Mouse (Mus musculus): ENCODE results near the gene Zfp219.
A peak's percentile ranks its signal among the peaks of the same experiment; 100 is the strongest.
"Not testable (repeated sequence)": the region's sequence is repeated elsewhere in the genome, so short reads cannot be mapped to it uniquely, and the experiment has no call there.

Zfp219 gene

DNA sequence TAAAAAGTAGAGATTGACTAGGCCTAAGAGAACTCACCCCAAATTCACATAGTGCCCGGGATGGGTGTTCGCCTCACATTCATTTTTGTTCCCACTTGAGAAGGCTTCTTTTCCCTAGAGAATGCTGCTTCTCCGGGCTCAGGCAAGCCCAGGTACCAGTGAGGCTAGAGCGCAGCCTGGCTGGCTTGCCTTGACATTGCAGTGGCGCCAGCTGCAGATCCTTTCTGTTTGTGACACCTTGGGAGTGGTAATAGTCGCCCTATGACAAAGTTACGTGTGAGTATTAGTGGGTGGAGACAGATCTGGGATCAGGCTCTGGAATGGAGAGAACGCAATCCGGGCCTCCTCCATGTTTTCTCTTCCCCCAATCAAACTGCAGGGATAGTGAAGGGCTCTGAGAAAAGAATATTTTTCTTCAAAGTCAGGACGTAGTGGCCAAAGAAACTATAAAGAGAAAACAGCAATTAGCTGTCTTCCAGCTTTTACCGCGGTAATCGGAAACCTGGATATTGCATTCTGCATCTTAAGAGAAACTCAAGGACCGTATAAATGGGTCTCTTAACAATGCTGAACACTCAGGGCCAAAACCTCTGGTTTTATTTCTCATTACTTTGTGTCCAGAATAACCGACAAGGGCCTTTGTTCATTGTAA, at the start of gene Zfp219:
Zfp219 (minus strand) TSS at position 248 of the 652 bp plus-strand sequence.
- peak; percentile 64 for DNase-seq (ENCODE audit: low spot score)

- DNase-seq (ENCODE audit: low spot score): no peak
Observed at GRCm38 (mm10) chr14:52066135-52066534, 45.6 kb upstream of the Zfp219 start.

- DNase-seq (ENCODE audit: low spot score): no peak
Observed at GRCm38 (mm10) chr14:52061798-52062197, 41.3 kb upstream of the Zfp219 start.

DNA sequence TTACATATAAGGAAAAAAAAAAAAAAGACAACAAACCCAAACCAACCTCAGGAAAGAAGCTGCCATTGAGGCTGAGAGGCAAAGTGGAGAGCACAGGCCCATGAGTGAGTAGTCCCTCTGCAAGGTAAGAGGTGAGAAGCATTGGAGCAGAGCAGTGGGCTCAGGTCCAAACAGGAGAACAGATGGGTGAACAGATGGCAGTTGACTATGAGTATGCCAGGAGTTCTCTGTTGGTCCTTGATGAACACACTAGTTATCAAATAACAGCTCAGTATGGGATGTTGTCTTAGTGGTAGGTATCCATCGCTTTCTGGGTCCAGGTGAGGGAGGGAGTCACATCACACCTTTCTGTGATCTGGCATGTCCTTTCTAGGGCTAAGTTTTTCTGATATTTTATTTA, 40.3 kb upstream of the Zfp219 start:
- no peak for DNase-seq (ENCODE audit: low spot score)

DNA sequence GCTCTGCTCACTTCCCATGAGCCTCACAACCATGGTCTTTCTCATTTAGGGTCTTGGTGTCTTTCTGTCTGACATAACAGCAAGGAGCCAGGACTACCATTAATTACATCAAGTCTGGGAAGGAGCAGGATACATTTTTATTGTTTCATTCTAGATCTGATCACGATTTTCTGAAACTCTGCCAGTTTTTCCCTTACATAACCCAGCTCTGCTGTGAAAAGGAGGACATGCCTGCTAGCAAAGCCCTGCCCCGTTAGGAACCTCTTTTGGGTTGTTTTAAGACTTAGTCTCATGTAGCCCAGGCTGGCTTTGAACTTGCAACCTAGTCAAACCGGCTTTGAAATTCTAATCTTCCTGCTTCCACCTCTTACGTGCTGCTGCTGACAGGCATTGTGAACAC, 39.4 kb upstream of the Zfp219 start:
- DNase-seq (ENCODE audit: low spot score): no peak

GRCm38 (mm10) chr14:52052720-52053119, 32.2 kb upstream of the Zfp219 start:
- DNase-seq (ENCODE audit: low spot score): not testable (repeated sequence)

- no peak for DNase-seq (ENCODE audit: low spot score)
Observed at GRCm38 (mm10) chr14:52045966-52046565, 25.5 kb upstream of the Zfp219 start.

DNA sequence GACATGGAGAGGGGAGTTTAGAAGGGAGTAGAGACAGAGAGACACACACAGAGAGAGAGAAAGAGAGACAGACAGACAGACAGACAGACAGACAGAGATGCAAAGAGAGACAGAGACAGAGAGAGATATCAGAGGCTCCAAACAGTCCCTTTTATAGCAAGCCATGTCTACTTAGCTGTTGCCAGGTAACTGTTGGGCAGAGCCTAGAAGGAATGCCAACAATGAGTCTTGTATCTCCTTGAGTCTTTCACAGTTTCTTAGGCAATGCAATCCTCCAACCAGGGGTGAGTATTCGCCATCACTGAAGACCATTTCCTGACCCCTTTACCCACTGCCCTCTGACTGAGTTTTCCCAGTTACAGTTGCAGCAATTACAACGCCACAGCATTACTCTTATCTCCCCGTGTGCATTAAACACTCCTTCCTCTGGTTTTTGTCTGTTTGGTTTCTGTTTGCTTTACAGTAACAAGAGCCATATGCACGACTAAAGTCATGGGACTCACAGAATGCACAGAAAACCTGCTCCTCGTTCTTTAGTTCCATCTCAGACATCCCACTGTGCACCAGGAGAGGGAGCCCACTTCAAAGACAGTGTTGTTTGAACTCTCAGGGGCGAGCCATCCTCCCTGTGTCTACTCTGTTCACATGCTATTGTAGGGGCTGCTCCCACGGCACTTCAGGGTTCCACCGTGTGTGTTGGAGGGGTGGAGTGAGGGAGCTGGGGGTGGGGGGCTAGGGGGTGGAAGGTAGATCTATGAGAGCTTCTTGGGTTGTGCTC, 24.6 kb upstream of the Zfp219 start:
- no peak for DNase-seq (ENCODE audit: low spot score)

GRCm38 (mm10) chr14:52043446-52043845, 22.9 kb upstream of the Zfp219 start:
- DNase-seq (ENCODE audit: low spot score): no peak

DNA sequence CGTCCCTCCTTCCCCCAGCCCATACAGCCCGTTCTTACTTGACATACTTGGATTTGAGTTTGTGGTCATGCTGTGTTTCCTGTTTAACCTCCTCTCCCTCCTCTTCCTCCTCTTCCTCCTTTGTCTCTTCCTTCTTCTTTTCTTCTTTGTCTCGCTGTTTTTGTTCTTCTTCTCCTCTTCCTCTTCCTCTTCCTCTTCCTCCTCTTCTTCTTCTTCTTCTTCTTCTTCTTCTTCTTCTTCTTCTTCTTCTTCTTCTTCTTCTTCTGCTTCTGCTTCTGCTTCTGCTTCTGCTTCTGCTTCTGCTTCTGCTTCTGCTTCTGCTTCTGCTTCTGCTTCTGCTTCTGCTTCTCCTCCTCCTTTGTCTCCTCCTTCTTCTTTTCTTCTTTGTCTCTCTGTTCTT, 21.8 kb upstream of the Zfp219 start, which contains the start of gene Olfr221:
Olfr221 (minus strand) TSS at position 101 of the 400 bp plus-strand sequence.
- DNase-seq (ENCODE audit: low spot score): not testable (repeated sequence)

GRCm38 (mm10) chr14:52039332-52039731, 18.8 kb upstream of the Zfp219 start:
- DNase-seq (ENCODE audit: low spot score): no peak

- DNase-seq (ENCODE audit: low spot score): no peak
Observed at GRCm38 (mm10) chr14:52035926-52036325, 15.4 kb upstream of the Zfp219 start.

GRCm38 (mm10) chr14:52026342-52026741, 5.8 kb upstream of the Zfp219 start:
- no peak for DNase-seq (ENCODE audit: low spot score)

DNA sequence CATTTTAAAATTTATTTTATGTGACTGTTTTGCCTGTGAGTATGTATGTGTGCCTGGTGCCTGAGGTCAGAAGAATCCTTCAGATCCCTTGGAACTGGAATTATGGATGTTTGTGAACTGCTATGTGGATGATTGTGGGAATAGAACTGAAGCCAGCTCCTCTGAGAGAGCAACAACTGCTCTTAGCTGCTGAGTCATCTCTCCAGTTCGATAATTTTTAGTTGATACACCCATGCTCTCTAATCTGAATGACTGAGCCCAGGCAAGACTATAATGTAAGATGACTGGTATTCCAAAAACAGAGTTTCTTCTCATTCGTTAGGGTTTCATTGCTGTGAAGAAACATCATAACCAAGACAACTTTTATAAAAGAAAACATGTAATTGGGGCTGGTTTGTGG, 3.6 kb upstream of the Zfp219 start:
- DNase-seq (ENCODE audit: low spot score): no peak

DNA sequence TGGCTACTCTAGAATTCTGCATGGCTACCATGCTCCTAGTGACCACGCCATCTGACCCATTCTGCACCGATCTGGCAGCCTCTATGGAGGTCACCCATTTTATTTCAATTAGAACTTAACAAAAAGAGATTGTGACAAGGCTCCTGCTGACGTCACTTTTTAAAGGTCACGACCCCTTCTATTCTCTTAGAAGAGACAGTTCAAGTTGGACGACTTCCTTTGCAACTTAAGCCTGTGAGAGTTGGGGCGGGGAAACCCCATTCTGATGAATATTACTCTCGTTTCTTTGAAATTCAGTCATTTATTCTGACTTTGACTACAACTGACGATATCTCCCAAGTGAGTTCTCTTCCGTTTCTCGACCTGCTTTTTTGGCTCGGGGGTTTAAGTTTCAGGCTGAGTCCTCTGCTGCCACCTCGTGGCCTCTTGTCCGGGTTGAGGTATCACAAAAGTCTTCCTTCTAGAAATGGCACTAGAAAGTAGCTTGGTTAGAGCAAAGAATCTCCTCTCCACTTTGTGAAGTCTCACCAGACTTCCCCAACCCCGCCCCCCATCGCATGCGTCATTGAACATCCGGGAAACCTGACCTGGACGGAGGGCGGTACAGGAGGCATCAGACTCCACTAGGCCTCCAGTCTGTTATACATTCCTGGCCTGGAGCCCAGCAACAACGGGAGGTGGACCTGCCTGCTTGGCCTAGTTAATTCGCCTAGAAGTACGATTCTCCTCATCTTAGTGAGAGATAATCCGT, 2.4 kb upstream of the Zfp219 start:
- DNase-seq (ENCODE audit: low spot score): peak; percentile 83

- no peak for DNase-seq (ENCODE audit: low spot score)
Observed at GRCm38 (mm10) chr14:52022244-52022708, 1.7 kb upstream of the Zfp219 start.

DNA sequence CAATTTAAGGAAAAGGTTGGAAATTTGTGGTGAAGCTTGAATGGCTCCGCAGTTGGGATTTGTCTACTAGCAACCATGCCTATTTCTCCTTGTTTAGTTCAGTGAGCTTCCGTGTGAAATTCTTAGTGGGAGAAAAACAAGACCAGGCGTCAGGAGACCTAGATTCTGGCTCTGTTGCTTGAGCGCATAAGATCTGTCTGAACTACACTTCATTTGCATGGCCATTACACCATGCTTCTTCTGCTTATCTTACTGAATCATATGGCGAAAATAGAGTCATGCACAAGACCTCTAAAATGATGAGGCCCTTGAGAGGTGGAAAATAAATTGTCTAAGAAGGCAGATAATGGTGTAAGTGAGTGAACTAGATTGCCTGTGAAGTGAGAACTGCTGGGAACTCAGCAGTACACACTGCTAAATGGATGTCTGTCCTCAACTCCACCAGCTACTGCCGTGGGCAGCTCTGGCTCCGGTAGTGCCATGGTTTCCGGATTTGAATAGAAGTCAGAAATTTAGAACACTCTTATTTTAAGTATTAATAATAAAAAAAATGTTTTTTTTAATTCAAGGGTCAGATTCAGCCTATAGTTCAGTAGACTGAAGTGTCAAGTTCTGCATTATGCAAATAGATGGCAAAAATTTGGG, 1.2 kb upstream of the Zfp219 start:
- no peak for DNase-seq (ENCODE audit: low spot score)

GRCm38 (mm10) chr14:52021138-52021529, 601 bp upstream of the Zfp219 start:
- DNase-seq (ENCODE audit: low spot score): no peak

GRCm38 (mm10) chr14:52019590-52020340, 768 bp downstream of the Zfp219 start:
- DNase-seq (ENCODE audit: low spot score): peak; percentile 91

DNA sequence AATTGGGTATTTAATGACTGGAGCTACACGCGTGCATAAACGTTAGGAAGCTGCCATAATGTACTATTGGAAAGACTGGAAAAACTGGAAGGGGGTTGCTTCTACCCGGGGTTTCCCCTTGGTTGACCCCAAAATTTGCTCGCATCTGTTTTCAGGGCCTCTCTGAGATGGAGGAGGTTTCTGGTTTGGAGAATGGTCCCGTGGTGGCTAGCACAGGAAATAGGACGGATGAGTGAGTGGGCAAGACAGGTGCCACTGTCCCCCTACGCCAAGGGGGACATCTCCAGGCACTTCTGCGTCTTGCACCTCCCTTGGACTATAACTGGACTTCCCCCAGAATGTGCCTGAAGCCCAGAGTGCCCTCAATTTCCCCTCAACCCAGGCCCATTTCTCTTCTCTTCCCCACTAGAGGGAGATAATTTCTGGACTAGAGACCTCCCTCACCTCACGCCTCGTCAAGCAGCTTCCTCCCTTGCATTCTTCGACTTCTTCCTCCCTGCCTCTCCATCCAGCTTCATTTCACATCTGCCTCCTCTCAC, 1.4 kb downstream of the Zfp219 start:
- DNase-seq (ENCODE audit: low spot score): no peak

All from urinary bladder, postnatal 25 days (tissue).